Mouse (Mus musculus): Measurements from ENCODE around the gene Bhlhe40.

GRCm38 (mm10) chr6:108668321-108668786 lies 7.9 kb downstream of the Bhlhe40 start:
- TF ChIP-seq CTCF (IDR thresholded peaks at IDR 0.05; ENCODE audit: low read depth, low read length) (no peak), GATA1 (IDR thresholded peaks at IDR 0.05; ENCODE audit: borderline replicate concordance, low read length) (no peak)

Data from G1E (cell line).